In the genomic region with DNA sequence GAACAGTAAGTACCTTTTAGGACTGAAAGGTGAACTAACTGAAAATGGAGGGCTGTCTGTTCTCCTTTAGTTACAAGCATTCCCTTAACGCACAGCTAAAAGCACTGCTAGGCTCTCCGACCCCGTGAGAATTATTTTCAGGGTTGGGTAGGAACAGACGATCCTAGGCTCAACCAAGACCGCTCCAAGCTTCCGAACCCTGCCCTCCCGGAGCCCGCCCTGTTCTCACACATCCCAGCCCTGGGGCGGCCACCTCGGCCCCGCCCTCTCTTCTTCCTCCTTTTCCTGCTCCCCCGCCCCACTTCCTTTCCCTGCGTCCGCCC, we compare ENCODE assay signal across 8 mouse cellular contexts. TPM values are rescaled to one million over a fixed set of nuclear protein-coding genes. Genes with fewer than 3 reads are reported as not detected.
DNase-seq lines count a peak whose midpoint lies in the region; ATAC-seq and TF ChIP-seq lines count a peak whose summit lies in the region.

TSS of gene Ywhab (plus strand) at position 307 of the 323 bp plus-strand sequence.

- H3K36me3 ChIP-seq in lung, embryonic 15.5 days = peaks cover 14% of the 10 kb centered on the region
- no peaks in the 10 kb centered on the region; the same call in 1 of the 2 replicates for H3K36me3 ChIP-seq in intestine, postnatal 0 days (ENCODE audit: control insufficient read depth, insufficient read depth)

- H3K4me1 ChIP-seq in lung, embryonic 15.5 days = peaks cover 24% of the 10 kb centered on the region
- H3K4me1 ChIP-seq in intestine, postnatal 0 days (replicated peaks; ENCODE audit: control insufficient read depth, insufficient read depth, low read length) = 0 out of 2 replicates have a peak, but pooled peaks cover 4% of the 10 kb centered on the region

- H3K4me3 ChIP-seq in lung, embryonic 15.5 days = peak within 1 kb of the TSS; percentile 99
- H3K4me3 ChIP-seq in intestine, postnatal 0 days (ENCODE audit: low read depth, low read length) = peak within 1 kb of the TSS; percentile 98

- no peaks in the 10 kb centered on the region for H3K9me3 ChIP-seq in lung, embryonic 15.5 days
- H3K9me3 ChIP-seq in intestine, postnatal 0 days (ENCODE audit: control insufficient read depth) = no peaks in the 10 kb centered on the region

- DNase-seq in lung, adult 18-20 months = no peak
- no peak for DNase-seq in brain, embryonic 14.5 days (ENCODE audit: low read depth)
- DNase-seq in gastrocnemius, postnatal 4 days (ENCODE audit: low spot score in 2 of 2) = no peak
- no peak for DNase-seq in ovary, postnatal 10 days (ENCODE audit: low spot score)
- no peak for DNase-seq in spleen, postnatal 14 days (ENCODE audit: low spot score in 2 of 2)

- peak within 1 kb of the TSS; percentile 97 for H3K9ac ChIP-seq in lung, embryonic 15.5 days
- H3K9ac ChIP-seq in intestine, postnatal 0 days (ENCODE audit: low read depth, low read length) = peak within 1 kb of the TSS; percentile 97

- H3K27me3 ChIP-seq in lung, embryonic 15.5 days = no peaks in the 10 kb centered on the region
- no peaks in the 10 kb centered on the region for H3K27me3 ChIP-seq in intestine, postnatal 0 days (replicated peaks; ENCODE audit: control insufficient read depth, insufficient read depth, low read length)

- peak within 1 kb of the TSS; percentile 97 for H3K27ac ChIP-seq in lung, embryonic 15.5 days
- peak within 1 kb of the TSS; percentile 99 for H3K27ac ChIP-seq in intestine, postnatal 0 days (ENCODE audit: low read depth, low read length)

- under 1% methylated on average over 14 of the region's 14 CpGs for WGBS in lung, embryonic 15.5 days
- under 1% methylated on average over 14 of the region's 14 CpGs for WGBS in intestine, postnatal 0 days

- ATAC-seq in lung, embryonic 15.5 days (ENCODE audit: borderline replicate concordance, extremely low read depth, low FRiP score, low TSS enrichment) = no peak
- no peak for ATAC-seq in intestine, postnatal 0 days
- no peak for ATAC-seq in megakaryocyte progenitor cell, adult 5-6 weeks (replicated peaks; ENCODE audit: poor library complexity)

- no peak for TF ChIP-seq CTCF in brain, embryonic 14.5 days (IDR thresholded peaks at IDR 0.05; ENCODE audit: borderline replicate concordance, extremely low read depth, insufficient read depth, insufficient read length)
- TF ChIP-seq CTCF in intestine, postnatal 0 days (IDR thresholded peaks at IDR 0.05; ENCODE audit: low read depth) = no peak

- TF ChIP-seq POLR2A in brain, embryonic 14.5 days (IDR thresholded peaks at IDR 0.05; ENCODE audit: borderline replicate concordance, extremely low read depth, insufficient read depth, insufficient read length, poor library complexity, severe bottlenecking) = peak; percentile 71; the same call in 1 of the 2 replicates

- H3K4me2 ChIP-seq in lung, embryonic 15.5 days = peak within 1 kb of the TSS; percentile 71
- H3K4me2 ChIP-seq in intestine, postnatal 0 days (replicated peaks; ENCODE audit: low read depth) = peak within 1 kb of the TSS; percentile 78

RNA-seq across cellular contexts. Expression of gene Ywhab, which starts in this region (rescaled TPM):
- polyA plus RNA-seq in lung, embryonic 15.5 days (2015; fragmentation: Nextera tagmentation; extraction: Ambion mirVana) = 329 and 333 TPM in 2 replicates
- polyA plus RNA-seq in brain, embryonic 14.5 days (2012; rRNA removed) = 139 and 214 TPM in 2 replicates
- 100 to 1,000 TPM; 129 to 132 TPM for total RNA-seq in gastrocnemius, postnatal 4 days (2021)
- 180 and 186 TPM in 2 replicates for polyA plus RNA-seq in intestine, postnatal 0 days (2015; fragmentation: Nextera tagmentation; extraction: Ambion mirVana)
- total RNA-seq in megakaryocyte progenitor cell, adult 5-6 weeks (2015) = 140 and 141 TPM in 2 replicates
- total RNA-seq in megakaryocyte progenitor cell, adult 5-6 weeks (2017) = 54.8 and 57.9 TPM in 2 replicates
